Mouse (Mus musculus) myocyte (in vitro differentiated cells): ENCODE results near the gene Ola1. TPM values are rescaled to one million over a fixed set of nuclear protein-coding genes. Genes with fewer than 3 reads are reported as not detected.

Source experiments
- H3K27me3 ChIP-seq: one replicate; pipeline ENCODE4 v1.6.1; 2011; ENCODE audit not compliant: control insufficient read depth, insufficient read depth, insufficient read length
- H3K36me3 ChIP-seq: one replicate; pipeline ENCODE4 v1.6.1; 2011; ENCODE audit not compliant: control insufficient read depth, insufficient read depth
- H3K4me2 ChIP-seq: one replicate; pipeline ENCODE4 v1.6.1; 2011; ENCODE audit warnings: low read depth, control low read depth
- H3K4me3 ChIP-seq: one replicate; pipeline ENCODE4 v1.5.1; 2011; ENCODE audit warnings: mild to moderate bottlenecking, control low read depth, moderate library complexity
- H3K79me2 ChIP-seq: one replicate; pipeline ENCODE4 v1.6.1; 2011; ENCODE audit not compliant: control insufficient read depth, insufficient read depth
- H3ac ChIP-seq: one replicate; pipeline ENCODE4 v1.6.1; 2011; ENCODE audit not compliant: control insufficient read depth, insufficient read length
- CEBPB ChIP-seq: IDR thresholded peaks from 2 replicates; pipeline ENCODE4 v1.6.1; 2011; ENCODE audit warnings: mild to moderate bottlenecking, moderate library complexity; ENCODE audit not compliant: poor library complexity, insufficient read depth, severe bottlenecking
- E2F4 ChIP-seq: IDR thresholded peaks from one replicate; pipeline ENCODE4 v1.6.1; 2011; ENCODE audit warnings: mild to moderate bottlenecking, control low read depth, moderate library complexity; ENCODE audit not compliant: insufficient read depth
- MAX ChIP-seq: IDR thresholded peaks from one replicate; pipeline ENCODE4 v1.6.1; 2011; ENCODE audit warnings: low read depth, mild to moderate bottlenecking, control low read depth
- MYOD1 ChIP-seq, 3 experiments: IDR thresholded peaks; one replicate each; pipeline ENCODE4 v1.6.1; 2011; ENCODE audit warnings: control low read depth in 2 of 3, low read depth in 2 of 3, mild to moderate bottlenecking in 2 of 3, moderate library complexity in 1 of 3; ENCODE audit not compliant: insufficient read length in 2 of 3, control insufficient read depth in 1 of 3
- MYOG ChIP-seq, 3 experiments: IDR thresholded peaks; one replicate each; pipeline ENCODE4 v1.6.1; 2011; ENCODE audit warnings: control low read depth in 2 of 3, low read depth in 2 of 3, mild to moderate bottlenecking in 2 of 3; ENCODE audit not compliant: insufficient read length in 2 of 3, control insufficient read depth in 1 of 3, insufficient read depth in 1 of 3
- POLR2A ChIP-seq: IDR thresholded peaks from one replicate; pipeline ENCODE4 v1.6.1; 2011; ENCODE audit warnings: low read depth, mild to moderate bottlenecking, control low read depth, moderate library complexity; ENCODE audit not compliant: insufficient read length
- POLR2AphosphoS2 ChIP-seq: IDR thresholded peaks from one replicate; pipeline ENCODE4 v1.6.1; 2011; ENCODE audit warnings: low read depth, control low read depth; ENCODE audit not compliant: insufficient read length
- REST ChIP-seq: IDR thresholded peaks from one replicate; pipeline ENCODE4 v1.6.1; 2011; ENCODE audit warnings: mild to moderate bottlenecking, control low read depth, moderate library complexity; ENCODE audit not compliant: insufficient read depth, insufficient read length
- SRF ChIP-seq: IDR thresholded peaks from one replicate; pipeline ENCODE4 v1.6.1; 2011; ENCODE audit warnings: low read depth; ENCODE audit not compliant: control insufficient read depth, insufficient read length
- TCF12 ChIP-seq: IDR thresholded peaks from one replicate; pipeline ENCODE4 v1.6.1; 2011; ENCODE audit warnings: mild to moderate bottlenecking, control low read depth; ENCODE audit not compliant: poor library complexity, insufficient read depth, severe bottlenecking
- TCF3 ChIP-seq: IDR thresholded peaks from one replicate; pipeline ENCODE4 v1.6.1; 2011; ENCODE audit warnings: low read depth, control low read depth; ENCODE audit not compliant: insufficient read length
- USF1 ChIP-seq: IDR thresholded peaks from one replicate; pipeline ENCODE4 v1.6.1; 2011; ENCODE audit warnings: low read depth, mild to moderate bottlenecking, control low read depth, moderate library complexity
- polyA plus RNA-seq: library from polyadenylated mRNA; unstranded; fragments of >200 nt; fragmentation: generic; extraction: Trizol; gene quantifications from one replicate; pipeline ENCODE4 v1.2.1, GENCODE M21; 2012; ENCODE audit warnings: missing spikeins

Ola1 gene
- polyA plus RNA-seq, 1 experiment: 46.0 TPM

DNA sequence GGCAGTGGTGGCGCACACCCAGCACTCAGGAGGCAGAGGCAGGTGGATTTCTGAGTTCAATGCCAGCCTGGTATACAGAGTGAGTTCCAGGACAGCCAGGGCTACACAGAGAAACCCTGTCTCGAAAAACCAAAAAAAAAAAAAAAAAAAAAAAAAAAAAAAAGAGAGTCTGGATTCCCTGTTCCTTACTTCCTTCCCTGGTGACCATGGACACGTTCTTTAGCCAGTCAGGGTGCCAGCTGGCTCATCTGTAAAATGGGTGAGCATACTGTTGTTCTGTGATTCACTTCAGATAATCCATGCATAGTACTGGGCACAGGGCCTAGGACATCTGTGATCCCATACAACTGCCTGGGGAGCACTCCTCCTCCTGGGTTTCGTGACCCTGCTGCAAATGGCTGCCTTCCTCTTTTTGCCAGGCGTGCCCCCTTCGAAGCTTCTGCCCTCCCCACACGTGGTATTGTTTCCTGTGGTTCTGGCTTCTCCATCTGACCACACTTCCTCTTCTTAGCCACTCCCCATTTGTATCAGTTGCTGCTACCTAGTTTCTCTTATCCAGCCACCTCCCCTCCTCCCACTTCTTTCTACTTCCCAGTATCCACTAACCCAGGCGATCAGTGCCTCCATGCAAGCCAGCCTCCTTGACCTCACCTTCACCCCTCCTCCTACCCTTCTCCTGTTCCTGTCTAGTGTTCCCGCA, 164.8 kb downstream of the Ola1 start:
- Histone ChIP-seq H3ac (no peak overlapping the region), H3K27me3 (no peaks in the 10 kb centered on the region), H3K36me3 (no peaks in the 10 kb centered on the region), H3K4me2 (no peak overlapping the region), H3K79me2 (no peaks in the 10 kb centered on the region), H3K4me3 (no peak overlapping the region)
- no peak for TF ChIP-seq E2F4
- TF ChIP-seq SRF: no peak
- TF ChIP-seq TCF3: no peak
- no peak for TF ChIP-seq MYOD1 (IDR thresholded peaks at IDR 0.05; ENCODE audit: control insufficient read depth in 1 of 3, insufficient read length in 2 of 3, low read depth in 2 of 3)
- TF ChIP-seq USF1: no peak
- no peak for TF ChIP-seq TCF12
- TF ChIP-seq POLR2A: no peak
- no peak for TF ChIP-seq MAX
- no peak for TF ChIP-seq REST
- TF ChIP-seq POLR2AphosphoS2: no peak

DNA sequence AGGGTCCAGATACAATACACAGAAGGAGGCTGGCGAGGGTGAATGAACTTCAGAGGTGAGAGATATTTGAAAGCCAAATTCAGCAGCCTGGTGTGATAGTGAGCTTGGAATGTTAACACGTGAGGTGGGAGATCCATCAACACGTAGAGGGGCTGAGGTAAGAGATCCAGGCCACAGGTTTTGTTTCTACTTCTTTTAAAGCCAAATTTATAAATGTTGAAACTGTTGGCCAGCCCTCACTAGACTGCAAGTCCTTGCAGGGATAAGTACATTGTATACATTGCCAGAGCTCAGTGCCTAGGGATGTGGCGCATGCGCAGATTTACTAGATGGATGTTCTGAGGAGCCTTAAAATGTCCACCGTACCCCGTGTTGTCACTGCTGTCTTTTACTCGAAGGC, 168.3 kb downstream of the Ola1 start:
- Histone ChIP-seq H3K36me3 (no peaks in the 10 kb centered on the region), H3ac (no peak overlapping the region), H3K79me2 (no peaks in the 10 kb centered on the region), H3K4me2 (no peak overlapping the region), H3K4me3 (no peak overlapping the region), H3K27me3 (no peaks in the 10 kb centered on the region)
- TF ChIP-seq E2F4 (no peak), POLR2AphosphoS2 (no peak)

DNA sequence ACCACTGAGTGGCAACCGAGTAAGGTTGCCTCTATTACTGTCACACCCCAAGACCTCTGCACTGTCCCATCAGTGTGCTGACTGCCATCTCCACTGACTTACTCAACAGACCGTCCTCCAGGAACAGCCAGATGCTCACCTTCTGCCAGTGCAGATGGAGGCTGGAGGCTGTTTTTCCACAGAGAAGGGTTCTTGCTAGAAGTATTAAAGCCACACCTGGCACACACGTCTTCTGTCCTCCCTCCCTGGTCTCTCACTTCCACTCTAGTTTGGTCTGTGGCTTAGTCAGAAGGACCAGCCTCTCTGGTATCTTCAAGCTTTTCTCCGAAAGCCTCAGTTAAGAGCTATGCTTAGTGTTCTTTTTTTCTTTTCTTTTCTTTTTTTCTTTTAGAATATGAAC, 168.7 kb downstream of the Ola1 start:
- Histone ChIP-seq H3K4me3 (no peak overlapping the region), H3K36me3 (no peaks in the 10 kb centered on the region), H3K4me2 (no peak overlapping the region), H3ac (no peak overlapping the region), H3K79me2 (no peaks in the 10 kb centered on the region), H3K27me3 (no peaks in the 10 kb centered on the region)
- TF ChIP-seq REST: no peak
- no peak for TF ChIP-seq TCF12

- Histone ChIP-seq H3K36me3 (no peaks in the 10 kb centered on the region), H3K27me3 (no peaks in the 10 kb centered on the region), H3K4me3 (no peak overlapping the region), H3K4me2 (peak overlapping the region; percentile 56), H3K79me2 (no peaks in the 10 kb centered on the region), H3ac (no peak overlapping the region)
- TF ChIP-seq TCF12 (no peak), POLR2A (no peak), SRF (no peak), E2F4 (no peak), CEBPB (peak; percentile 80), MAX (no peak), REST (no peak)
These were observed 169.6 kb downstream of the Ola1 start for GRCm38 (mm10) chr2:73049001-73049684.

DNA sequence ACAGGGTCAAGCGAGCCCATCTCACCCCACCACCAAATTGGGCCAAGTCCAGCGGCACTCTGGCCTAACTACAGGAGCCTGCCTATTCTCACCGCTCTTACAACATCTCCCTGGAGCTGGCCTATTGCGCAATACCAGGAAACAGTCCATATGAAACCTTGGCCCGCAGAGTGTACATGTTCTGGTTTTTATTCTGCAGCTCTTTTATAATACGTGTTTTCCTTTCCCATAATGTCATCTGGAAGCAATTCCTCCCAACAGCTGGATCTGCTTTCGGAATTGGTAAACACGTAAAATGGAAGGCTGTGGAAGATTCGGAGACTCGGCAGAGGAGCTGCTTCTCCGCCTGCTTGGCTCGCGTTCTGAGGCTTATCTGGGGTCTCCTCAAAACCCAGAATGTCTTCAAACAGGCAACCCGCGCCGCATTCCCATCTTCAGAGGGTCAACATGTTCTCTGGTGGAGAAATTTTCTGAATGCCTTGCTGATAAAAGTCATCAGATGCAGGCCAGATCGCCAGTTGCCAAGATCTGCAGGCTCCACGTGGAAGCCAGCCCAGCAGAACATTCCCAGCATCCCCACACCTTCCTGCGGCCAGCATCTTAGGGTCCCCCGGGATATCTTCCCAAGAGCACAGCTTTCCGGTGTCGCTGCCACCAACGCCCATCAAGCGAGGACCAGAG, 171.5 kb downstream of the Ola1 start:
- TF ChIP-seq CEBPB (peak; percentile 96), REST (no peak)
- H3K36me3 ChIP-seq: no peaks in the 10 kb centered on the region

DNA sequence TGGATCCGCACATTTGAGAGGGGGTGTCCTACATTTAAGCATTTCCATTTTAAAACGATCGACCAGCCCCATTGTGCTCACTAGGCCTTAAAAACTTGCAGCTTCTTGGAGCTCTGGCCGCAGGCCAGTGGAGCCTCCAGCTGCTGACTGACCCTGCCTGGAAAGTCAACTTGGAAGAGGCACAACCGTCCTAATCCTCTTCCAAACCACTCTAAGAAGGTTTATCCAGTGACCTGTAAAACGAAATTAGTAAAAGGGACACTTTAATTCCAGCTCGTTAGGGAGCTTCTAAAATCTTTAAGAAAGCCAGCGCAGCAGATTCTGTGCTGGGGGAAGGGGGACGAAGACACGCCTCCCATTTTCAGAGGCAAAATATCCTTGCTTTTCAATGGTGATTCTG, 172.1 kb downstream of the Ola1 start:
- no peaks in the 10 kb centered on the region for H3K36me3 ChIP-seq
- H3ac ChIP-seq: no peak overlapping the region
- H3K27me3 ChIP-seq: no peaks in the 10 kb centered on the region
- no peak overlapping the region for H3K4me3 ChIP-seq
- TF ChIP-seq MYOD1 (IDR thresholded peaks at IDR 0.05; ENCODE audit: control insufficient read depth in 1 of 3, insufficient read length in 2 of 3, low read depth in 2 of 3): no peak
- no peak for TF ChIP-seq TCF3
- no peak for TF ChIP-seq REST
- no peak for TF ChIP-seq MAX
- no peak for TF ChIP-seq POLR2AphosphoS2
- no peak for TF ChIP-seq CEBPB
- no peak for TF ChIP-seq TCF12
- no peak for TF ChIP-seq POLR2A
- no peak for TF ChIP-seq SRF
- no peak for TF ChIP-seq MYOG (IDR thresholded peaks at IDR 0.05; ENCODE audit: control insufficient read depth in 1 of 3, insufficient read depth in 1 of 3, insufficient read length in 2 of 3, low read depth in 2 of 3)
- TF ChIP-seq USF1: no peak
- TF ChIP-seq E2F4: no peak
- no peaks in the 10 kb centered on the region for H3K79me2 ChIP-seq
- H3K4me2 ChIP-seq: no peak overlapping the region

More for the DNA sequence above, 171.5 kb downstream of the Ola1 start:
- Histone ChIP-seq H3K79me2 (no peaks in the 10 kb centered on the region), H3K4me2 (no peak overlapping the region), H3K27me3 (no peaks in the 10 kb centered on the region), H3K4me3 (no peak overlapping the region), H3ac (no peak overlapping the region)
